Mouse (Mus musculus) lung, adult 2 months (tissue): ENCODE measurements around the gene Pcgf1. TPM values are rescaled to one million over a fixed set of nuclear protein-coding genes. Genes with fewer than 3 reads are reported as not detected.
A peak's percentile ranks its signal among the peaks of the same experiment; 100 is the strongest.

ENCODE experiments used
- DNase-seq: peaks from one replicate; pipeline ENCODE4 v3.0.0; 2022
- H3K4me1 ChIP-seq: fragments of 200-500 bp; 2 replicates; pipeline ENCODE4 v1.6.1; 2011; ENCODE audit warnings: low read length; ENCODE audit not compliant: control insufficient read depth, insufficient read depth
- H3K4me3 ChIP-seq: fragments of 200-500 bp; replicated peaks from 2 replicates; pipeline ENCODE3; 2011; ENCODE audit warnings: low read depth, mild to moderate bottlenecking, control low read depth, low read length; ENCODE audit errors: extremely low read depth
- CTCF ChIP-seq: fragments of 200-500 bp; IDR thresholded peaks from 2 replicates; pipeline ENCODE4 v1.5.1; 2011; ENCODE audit warnings: mild to moderate bottlenecking, low read length, control low read depth; ENCODE audit not compliant: insufficient read depth
- POLR2A ChIP-seq: fragments of 200-500 bp; IDR thresholded peaks from 2 replicates; pipeline ENCODE4 v1.6.1; 2011; ENCODE audit warnings: low read depth, mild to moderate bottlenecking, control low read depth, low read length, borderline replicate concordance; ENCODE audit errors: extremely low read depth
- WGBS: fragments of 180-500 bp; shearing (Covaris S2); methylation state at CpG from one replicate; pipeline ENCODE4 v1.1.7; 2018; 5-methylcytosine and 5-hydroxymethylcytosine counted together
- polyA plus RNA-seq: library from polyadenylated mRNA; depleted of rRNA; stranded (reverse); fragments of >200 nt; gene quantifications from 2 replicates; pipeline ENCODE4 v1.2.3, GENCODE M21; 2012; rRNA removed

Pcgf1 gene
- 11.0 and 18.5 TPM in 2 replicates for polyA plus RNA-seq

GRCm38 (mm10) chr6:83077630-83078323 is at the start of gene Pcgf1:
Gene Pcgf1, plus strand, starts transcription at chr6:83077869.
- DNase-seq = peak; percentile 69
- WGBS = under 1% methylated on average over 54 of the region's 54 CpGs
- H3K4me1 ChIP-seq = peaks cover 6% of the 10 kb centered on the region
- peak within 1 kb of the TSS; percentile 87 for H3K4me3 ChIP-seq
- TF ChIP-seq CTCF (no peak), POLR2A (no peak)

- Histone ChIP-seq H3K4me1 (no peaks in the 10 kb centered on the region; the same call in 1 of the 2 replicates), H3K4me3 (no peak overlapping the region)
- DNase-seq = no peak
- TF ChIP-seq POLR2A (no peak), CTCF (no peak)
- 61% methylated on average over 10 of the region's 10 CpGs for WGBS
Observed at GRCm38 (mm10) chr6:83029777-83030176, 47.9 kb upstream of the Pcgf1 start.

- no peak for DNase-seq
Observed at GRCm38 (mm10) chr6:83031111-83031510, 46.6 kb upstream of the Pcgf1 start.

GRCm38 (mm10) chr6:83031921-83032590 is 45.6 kb upstream of the Pcgf1 start:
- DNase-seq = no peak
- Histone ChIP-seq H3K4me3 (peak overlapping the region; percentile 67), H3K4me1 (no peaks in the 10 kb centered on the region; the same call in 1 of the 2 replicates)
- WGBS = 71% methylated on average over 18 of the region's 18 CpGs
- TF ChIP-seq CTCF = no peak
- TF ChIP-seq POLR2A = no peak

More at GRCm38 (mm10) chr6:83031111-83031510, 46.6 kb upstream of the Pcgf1 start:
- no peak overlapping the region for H3K4me3 ChIP-seq
- whole genome bisulfite sequencing = 84% methylated on average over 7 of the region's 7 CpGs
- H3K4me1 ChIP-seq = no peaks in the 10 kb centered on the region; the same call in 1 of the 2 replicates
- no peak for TF ChIP-seq CTCF
- no peak for TF ChIP-seq POLR2A

- Histone ChIP-seq H3K4me1 (no peaks in the 10 kb centered on the region; the same call in 1 of the 2 replicates), H3K4me3 (peak overlapping the region; percentile 67)
- DNase-seq = peak; percentile 66
- TF ChIP-seq CTCF (no peak), POLR2A (no peak)
- under 1% methylated on average over 31 of the region's 31 CpGs for whole genome bisulfite sequencing
Observed at GRCm38 (mm10) chr6:83032769-83033191, 44.9 kb upstream of the Pcgf1 start.

- peak; percentile 78 for DNase-seq
- Histone ChIP-seq H3K4me1 (peaks cover 4% of the 10 kb centered on the region; the same call in 1 of the 2 replicates), H3K4me3 (peak within 1 kb of the TSS; percentile 67)
- WGBS = 0% methylated on average over 51 of the region's 51 CpGs
- TF ChIP-seq POLR2A (peak; percentile 72; the same call in 1 of the 2 replicates), CTCF (no peak)
Observed at GRCm38 (mm10) chr6:83033249-83034185, 44.2 kb upstream of the Pcgf1 start, which contains the start of the genes Dok1 and Loxl3. Gene Dok1, minus strand, starts transcription at chr6:83033471. Gene Loxl3, plus strand, starts transcription at chr6:83034173.

GRCm38 (mm10) chr6:83034463-83035055 is 43.1 kb upstream of the Pcgf1 start:
- TF ChIP-seq CTCF = no peak
- TF ChIP-seq POLR2A = no peak
- WGBS = 49% methylated on average over 5 of the region's 5 CpGs

GRCm38 (mm10) chr6:83037188-83037587 is 40.5 kb upstream of the Pcgf1 start:
- no peak for DNase-seq
- TF ChIP-seq CTCF (no peak), POLR2A (no peak)
- WGBS = 71% methylated on average over 8 of the region's 8 CpGs
- peaks cover 4% of the 10 kb centered on the region; the same call in 1 of the 2 replicates for H3K4me1 ChIP-seq
- H3K4me3 ChIP-seq = no peak overlapping the region

More at GRCm38 (mm10) chr6:83034463-83035055, 43.1 kb upstream of the Pcgf1 start:
- peak overlapping the region; percentile 13 for H3K4me3 ChIP-seq
- DNase-seq = no peak
- H3K4me1 ChIP-seq = peaks cover 4% of the 10 kb centered on the region; the same call in 1 of the 2 replicates
